Mouse (Mus musculus) stomach, postnatal 0 days (tissue): ENCODE measurements around the gene Mthfd1. TPM values are rescaled to one million over a fixed set of nuclear protein-coding genes. Genes with fewer than 3 reads are reported as not detected.
A peak's percentile ranks its signal among the peaks of the same experiment; 100 is the strongest.

Experiments used
- ATAC-seq: fragments of 200-750 bp; cut with Nextera tagmentation; 2 replicates; pipeline ENCODE4 v1.8.0; 2017; ENCODE audit not compliant: low FRiP score, low TSS enrichment
- DNase-seq: peaks from one replicate; pipeline ENCODE4 v3.0.0-alpha.2; 2016; ENCODE audit warnings: low spot score
- H3K27ac ChIP-seq: fragments of 300-500 bp; sonication (generic); replicated peaks from 2 replicates; pipeline ENCODE4 v1.5.1; 2014; ENCODE audit warnings: mild to moderate bottlenecking, control low read depth
- H3K27me3 ChIP-seq: fragments of 300-500 bp; sonication (generic); 2 replicates; pipeline ENCODE4 v1.6.1; 2014; ENCODE audit warnings: low read length; ENCODE audit not compliant: control insufficient read depth, insufficient read depth
- H3K36me3 ChIP-seq: fragments of 300-500 bp; sonication (generic); 2 replicates; pipeline ENCODE4 v1.6.1; 2014; ENCODE audit warnings: low read length, mixed read lengths; ENCODE audit not compliant: control insufficient read depth, insufficient read depth
- H3K4me1 ChIP-seq: fragments of 300-500 bp; sonication (generic); replicated peaks from 2 replicates; pipeline ENCODE4 v1.6.1; 2014; ENCODE audit warnings: antibody characterized with exemption; ENCODE audit not compliant: control insufficient read depth, insufficient read depth
- H3K4me2 ChIP-seq: fragments of 300-500 bp; sonication (generic); replicated peaks from 2 replicates; pipeline ENCODE4 v1.6.1; 2014; ENCODE audit warnings: low read depth, mild to moderate bottlenecking, control low read depth, moderate library complexity
- H3K4me3 ChIP-seq: fragments of 300-500 bp; sonication (generic); 2 replicates; pipeline ENCODE4 v1.5.1; 2014; ENCODE audit warnings: low read depth, low read length, control low read depth
- H3K9ac ChIP-seq: fragments of 300-500 bp; sonication (generic); 2 replicates; pipeline ENCODE4 v1.6.1; 2014; ENCODE audit warnings: mild to moderate bottlenecking, low read length, control low read depth, mixed read lengths
- H3K9me3 ChIP-seq: fragments of 300-500 bp; sonication (generic); 2 replicates; pipeline ENCODE4 v1.6.1; 2016; ENCODE audit warnings: low read length; ENCODE audit not compliant: control insufficient read depth
- CTCF ChIP-seq: IDR thresholded peaks from 2 replicates; pipeline ENCODE4 v1.5.1; 2016; ENCODE audit warnings: antibody characterized with exemption, low read depth, mild to moderate bottlenecking, moderate library complexity
- EP300 ChIP-seq: optimal IDR thresholded peaks from 2 replicates; pipeline ENCODE3; 2016; ENCODE audit warnings: antibody characterized with exemption
- WGBS: fragments of 180-500 bp; shearing (Covaris S2); extraction: QIAGEN DNeasy Blood & Tissue Kit; methylation state at CpG from one replicate; pipeline ENCODE4 v1.1.7; 2014; 5-methylcytosine and 5-hydroxymethylcytosine counted together
- polyA plus RNA-seq: library from polyadenylated mRNA; unstranded; fragments of >200 nt; fragmentation: Nextera tagmentation; extraction: Ambion mirVana; gene quantifications from 2 replicates; pipeline ENCODE4 v1.2.1, GENCODE M21; 2015

The Mthfd1 gene
- polyA plus RNA-seq, 1 experiment from 2014 or later = 28.9 TPM

DNA sequence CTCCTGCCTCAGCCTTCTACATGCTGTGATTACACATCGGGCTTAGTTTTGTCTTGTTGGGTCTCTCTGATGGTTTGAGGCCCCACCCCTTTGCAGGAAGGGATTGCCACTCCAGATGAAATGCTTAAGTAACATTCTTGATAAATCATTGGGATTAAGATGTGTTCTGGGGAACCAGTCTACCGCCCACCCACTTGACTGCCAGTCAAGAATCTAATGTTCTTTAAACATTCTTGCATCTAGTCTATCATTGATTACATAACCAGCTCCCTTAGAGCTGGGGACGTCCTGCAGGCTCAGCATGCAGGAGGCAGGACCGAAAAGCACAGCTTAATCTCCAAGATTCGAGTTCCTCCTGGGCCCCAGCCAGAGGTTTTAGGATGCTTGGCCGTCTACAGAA lies 23.1 kb downstream of the Mthfd1 start:
- H3K9me3 ChIP-seq = no peaks in the 10 kb centered on the region
- TF ChIP-seq EP300 (no peak), CTCF (no peak)
- no peaks in the 10 kb centered on the region for H3K27me3 ChIP-seq
- no peaks in the 10 kb centered on the region for H3K36me3 ChIP-seq
- H3K4me3 ChIP-seq = no peak overlapping the region
- no peak overlapping the region for H3K4me2 ChIP-seq
- no peaks in the 10 kb centered on the region for H3K4me1 ChIP-seq
- H3K9ac ChIP-seq = no peak overlapping the region
- 40% methylated on average over 6 of the region's 6 CpGs for WGBS
- ATAC-seq (no peak; the same call in 1 of the 2 replicates), DNase-seq (no peak)
- H3K27ac ChIP-seq = 0 out of 2 replicates have a peak overlapping the region, but pooled peaks have one; percentile 30

DNA sequence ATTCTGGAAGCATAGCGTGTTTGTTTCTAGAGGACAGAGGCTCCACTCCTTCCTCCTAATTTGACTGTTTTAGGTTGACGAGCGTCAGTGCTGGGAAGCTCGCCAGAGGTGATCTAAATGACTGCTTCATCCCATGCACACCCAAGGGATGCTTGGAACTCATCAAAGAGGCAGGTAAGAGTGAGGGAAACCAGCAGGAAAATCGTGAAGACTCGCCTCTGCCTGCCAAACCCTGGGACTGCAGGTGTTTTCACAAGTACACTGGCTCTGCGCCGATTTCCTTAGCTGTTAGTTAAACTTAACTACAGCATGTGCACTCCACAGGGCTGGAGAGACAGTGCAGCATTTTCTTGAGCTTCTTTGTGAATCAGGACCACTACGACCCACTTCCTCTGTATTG lies 25.5 kb downstream of the Mthfd1 start:
- ATAC-seq (no peak), DNase-seq (no peak)
- H3K9me3 ChIP-seq = no peaks in the 10 kb centered on the region
- no peak for TF ChIP-seq CTCF
- no peak for TF ChIP-seq EP300
- H3K4me3 ChIP-seq = no peak overlapping the region
- H3K4me2 ChIP-seq = no peak overlapping the region
- H3K4me1 ChIP-seq = no peaks in the 10 kb centered on the region
- WGBS = 79% methylated on average over 9 of the region's 9 CpGs
- no peaks in the 10 kb centered on the region for H3K27me3 ChIP-seq
- H3K27ac ChIP-seq = no peak overlapping the region
- no peak overlapping the region for H3K9ac ChIP-seq
- no peaks in the 10 kb centered on the region for H3K36me3 ChIP-seq

DNA sequence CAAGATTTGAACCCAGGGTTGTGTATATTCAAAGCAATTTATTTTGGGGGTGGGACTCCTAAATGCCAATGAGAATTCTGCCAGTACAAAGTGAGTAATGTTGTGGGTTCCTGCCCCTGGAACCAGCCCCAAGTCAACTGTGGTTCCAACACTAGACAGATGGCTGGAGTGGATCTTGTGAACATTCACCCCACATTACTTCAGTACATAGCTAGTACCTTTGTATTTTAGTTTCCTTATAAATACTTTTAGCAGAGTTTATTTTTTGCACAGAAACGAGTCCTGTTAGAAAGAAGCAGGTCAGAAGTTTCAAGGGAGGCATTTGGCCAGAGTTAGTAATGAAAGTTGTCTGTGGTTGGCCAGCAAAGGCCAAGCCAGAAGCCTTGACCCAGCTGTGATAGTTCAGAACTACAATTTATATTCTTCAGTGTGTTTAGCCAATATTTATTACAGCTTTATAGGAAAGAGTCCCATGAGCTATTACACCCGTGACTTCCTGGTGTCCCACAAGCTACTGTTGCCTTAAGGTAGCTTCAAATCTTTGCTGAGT lies 26.1 kb downstream of the Mthfd1 start:
- 67% methylated on average over 2 of the region's 2 CpGs for WGBS
- Histone ChIP-seq H3K27me3 (no peaks in the 10 kb centered on the region), H3K9ac (no peak overlapping the region), H3K9me3 (no peaks in the 10 kb centered on the region), H3K27ac (no peak overlapping the region), H3K4me1 (no peaks in the 10 kb centered on the region), H3K4me2 (no peak overlapping the region), H3K36me3 (no peaks in the 10 kb centered on the region), H3K4me3 (no peak overlapping the region)
- DNase-seq = no peak
- TF ChIP-seq CTCF (no peak), EP300 (no peak)
- no peak for ATAC-seq

DNA sequence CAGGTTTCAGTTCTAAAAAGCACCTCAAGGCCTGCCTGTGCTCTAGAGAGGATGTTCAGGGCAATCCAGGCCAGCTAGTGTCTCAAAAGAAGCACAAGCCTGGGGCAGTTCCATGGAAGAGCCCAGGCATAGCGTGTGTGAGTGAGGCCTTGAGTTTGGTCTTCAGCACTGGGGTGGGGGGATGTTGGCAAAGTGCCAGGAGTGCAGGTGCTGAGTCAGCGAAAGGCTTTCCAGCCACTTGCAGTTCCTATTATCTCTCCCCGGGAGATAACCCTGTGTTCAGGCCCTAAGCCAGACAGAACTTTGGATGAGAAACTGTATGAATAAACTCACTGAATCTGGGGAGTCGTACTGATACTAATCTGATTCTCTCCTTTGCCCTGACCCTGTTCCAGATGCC lies 27.0 kb downstream of the Mthfd1 start:
- 40% methylated on average over 4 of the region's 4 CpGs for WGBS
- Histone ChIP-seq H3K4me2 (no peak overlapping the region), H3K9ac (no peak overlapping the region), H3K27ac (no peak overlapping the region), H3K27me3 (no peaks in the 10 kb centered on the region), H3K36me3 (no peaks in the 10 kb centered on the region), H3K4me1 (no peaks in the 10 kb centered on the region), H3K9me3 (no peaks in the 10 kb centered on the region), H3K4me3 (no peak overlapping the region)
- DNase-seq = no peak
- TF ChIP-seq CTCF = no peak
- no peak for TF ChIP-seq EP300
- 0 out of 2 replicates have a peak, but pooled peaks have one; percentile 35 for ATAC-seq

DNA sequence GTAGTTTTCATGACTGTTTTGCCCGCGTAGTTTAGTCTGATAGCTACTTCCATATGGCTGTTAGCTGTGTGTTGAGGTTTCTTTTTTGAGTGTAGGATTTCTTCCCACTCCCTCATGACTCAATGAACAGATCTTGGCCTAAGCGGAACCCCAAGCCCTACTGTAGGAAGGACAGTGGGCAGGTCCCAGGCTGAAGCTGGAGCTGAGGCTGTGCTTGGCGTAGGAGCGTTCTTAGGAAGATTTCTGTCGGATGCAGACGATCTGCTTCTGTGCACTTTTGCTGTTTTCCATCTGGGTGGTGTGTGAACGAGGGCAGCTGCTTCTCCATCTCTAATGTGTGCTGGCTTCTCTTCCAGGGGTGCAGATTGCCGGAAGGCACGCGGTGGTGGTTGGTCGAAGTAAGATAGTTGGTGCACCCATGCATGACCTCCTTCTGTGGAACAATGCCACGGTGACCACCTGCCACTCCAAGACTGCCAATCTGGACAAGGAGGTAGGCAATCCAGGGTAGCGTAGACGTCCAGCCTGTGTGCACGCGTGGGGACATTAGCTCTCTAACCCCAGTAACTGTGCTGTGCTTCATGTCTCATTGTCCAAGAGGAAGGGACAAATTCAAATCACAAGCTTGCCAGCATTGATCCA lies 27.6 kb downstream of the Mthfd1 start:
- H3K36me3 ChIP-seq = no peaks in the 10 kb centered on the region
- TF ChIP-seq CTCF (no peak), EP300 (no peak)
- no peak for ATAC-seq
- no peak overlapping the region for H3K27ac ChIP-seq
- no peaks in the 10 kb centered on the region for H3K27me3 ChIP-seq
- DNase-seq = no peak
- WGBS = 95% methylated on average over 17 of the region's 17 CpGs
- H3K9ac ChIP-seq = no peak overlapping the region
- H3K9me3 ChIP-seq = no peaks in the 10 kb centered on the region
- no peak overlapping the region for H3K4me3 ChIP-seq
- H3K4me1 ChIP-seq = no peaks in the 10 kb centered on the region
- H3K4me2 ChIP-seq = no peak overlapping the region

DNA sequence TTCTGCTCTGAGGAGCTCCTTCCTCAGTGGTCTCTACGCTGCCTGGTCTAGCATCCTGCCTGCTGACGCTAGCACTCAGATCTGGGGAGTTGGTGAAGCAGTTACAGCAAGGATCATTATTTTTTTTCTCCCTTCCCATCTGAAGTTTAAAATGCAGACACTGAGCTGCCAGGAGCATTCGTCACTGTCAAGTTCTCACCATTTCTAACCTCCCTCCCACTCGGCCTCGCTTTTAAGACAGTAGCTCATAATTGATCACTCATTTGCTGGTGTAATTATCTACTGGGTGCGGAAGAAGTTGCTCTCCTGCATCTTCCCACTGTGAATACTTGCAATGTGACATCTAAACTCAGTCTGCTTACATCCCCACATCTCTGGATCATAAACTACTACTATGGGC lies 30.3 kb downstream of the Mthfd1 start:
- no peak overlapping the region for H3K9ac ChIP-seq
- H3K4me1 ChIP-seq = no peaks in the 10 kb centered on the region
- H3K4me2 ChIP-seq = no peak overlapping the region
- no peak overlapping the region for H3K27ac ChIP-seq
- H3K27me3 ChIP-seq = no peaks in the 10 kb centered on the region
- no peaks in the 10 kb centered on the region for H3K9me3 ChIP-seq
- TF ChIP-seq EP300 = no peak
- TF ChIP-seq CTCF = no peak
- no peaks in the 10 kb centered on the region; the same call in 1 of the 2 replicates for H3K36me3 ChIP-seq
- no peak overlapping the region for H3K4me3 ChIP-seq
- ATAC-seq = no peak
- DNase-seq = no peak
- WGBS = 66% methylated on average over 6 of the region's 6 CpGs
